Mouse (Mus musculus): ENCODE results near the gene Tgfbr3l. TPM values are rescaled to one million over a fixed set of nuclear protein-coding genes. Genes with fewer than 3 reads are reported as not detected.

The Tgfbr3l gene
- total RNA-seq, 2 experiments from 2014 or later: 5.6 to 9.0 TPM

DNA sequence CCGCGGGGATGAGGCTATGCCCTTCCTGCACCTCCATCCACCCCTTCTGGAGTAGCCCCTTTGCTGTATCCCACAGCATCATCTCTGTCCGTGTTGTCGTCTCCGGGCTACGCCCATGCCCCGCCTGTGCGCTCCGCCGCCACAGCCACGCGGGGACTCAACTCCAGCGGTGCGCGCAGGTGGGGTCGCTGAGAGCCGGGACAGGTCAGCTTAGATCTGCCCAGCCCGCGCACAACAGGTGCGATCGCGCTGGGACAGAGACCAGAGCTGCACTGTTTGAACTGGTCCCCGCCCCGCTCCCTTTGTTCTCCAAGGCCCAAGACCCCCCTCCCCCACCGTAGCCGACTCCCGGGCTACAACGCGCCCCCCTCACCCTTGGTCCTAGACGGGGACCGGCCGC, 10.7 kb downstream of the Tgfbr3l start:
- DNase-seq (ENCODE audit: low spot score in 2 of 2): peak; percentile 56 to 58
- intact Hi-C loops (cut with DNase I): loop anchor here (2.0 kb wide), 1 partner anchor 20 kb away; the partner anchor contains the start of genes Gm49320 and Map2k7

DNA sequence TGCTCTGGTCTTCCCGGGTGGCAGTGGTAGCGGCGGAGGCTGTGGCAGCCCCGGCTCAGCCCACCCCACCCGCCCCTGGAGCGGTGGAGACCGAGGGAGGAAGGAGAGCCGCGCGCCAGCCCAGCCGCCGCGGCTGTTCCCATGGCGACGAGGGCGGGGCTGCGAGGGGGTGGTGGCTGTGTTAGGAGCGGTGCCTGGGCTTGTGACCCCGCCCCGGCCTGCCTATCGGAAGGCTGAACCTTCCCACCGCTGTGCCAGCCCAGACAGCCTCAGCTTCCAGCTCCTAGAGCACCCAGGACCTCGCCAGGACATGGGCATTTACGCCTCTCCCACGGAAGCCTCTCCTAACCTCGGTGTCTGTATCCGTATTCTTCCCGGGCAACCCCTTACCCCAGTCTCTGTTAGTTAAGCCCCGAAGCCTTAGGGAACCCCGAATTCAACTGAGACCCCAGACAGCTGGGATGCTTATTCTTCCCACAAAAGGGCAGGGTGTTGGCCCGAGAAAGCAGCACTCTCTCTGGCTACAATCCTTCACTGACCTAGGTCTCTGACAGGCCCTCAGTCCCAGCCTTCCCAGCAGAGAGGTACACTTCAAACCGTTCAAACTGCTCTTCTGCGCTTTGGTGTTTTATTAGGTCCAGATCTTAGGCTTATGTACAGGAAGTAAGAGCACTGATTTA, 11.3 kb downstream of the Tgfbr3l start, which contains the start of gene Ctxn1:
TSS of gene Ctxn1 (minus strand) at position 150 of the 680 bp plus-strand sequence.
- DNase-seq (ENCODE audit: low spot score in 2 of 2): peak; percentile 90 to 93
- intact Hi-C loops (cut with DNase I): loop anchor here (2.0 kb wide), 1 partner anchor 20 kb away; the partner anchor contains the start of genes Gm49320 and Map2k7

DNA sequence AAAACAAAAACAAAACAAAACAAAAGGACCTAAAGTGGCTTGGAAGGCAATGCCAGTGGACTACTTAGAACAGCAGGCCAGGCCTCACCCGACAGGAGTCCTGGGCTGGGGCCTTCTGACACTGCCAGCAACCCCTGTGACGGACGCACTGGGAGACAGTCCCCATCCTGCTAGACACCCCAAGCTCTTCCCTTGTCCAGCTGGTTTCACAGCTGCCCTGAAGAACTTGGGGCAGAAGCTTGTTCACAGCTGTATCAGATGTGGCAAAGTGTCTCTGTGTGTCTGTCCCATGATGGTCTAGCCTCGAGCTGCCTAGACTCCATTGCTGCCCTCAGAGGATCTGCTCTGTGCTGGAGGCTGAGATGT, 11.8 kb downstream of the Tgfbr3l start:
- intact Hi-C loops (cut with DNase I): loop anchor here (2.0 kb wide), 1 partner anchor 21 kb away; the partner anchor contains the start of genes Gm49320 and Map2k7
- DNase-seq (ENCODE audit: low spot score in 2 of 2): no peak

DNA sequence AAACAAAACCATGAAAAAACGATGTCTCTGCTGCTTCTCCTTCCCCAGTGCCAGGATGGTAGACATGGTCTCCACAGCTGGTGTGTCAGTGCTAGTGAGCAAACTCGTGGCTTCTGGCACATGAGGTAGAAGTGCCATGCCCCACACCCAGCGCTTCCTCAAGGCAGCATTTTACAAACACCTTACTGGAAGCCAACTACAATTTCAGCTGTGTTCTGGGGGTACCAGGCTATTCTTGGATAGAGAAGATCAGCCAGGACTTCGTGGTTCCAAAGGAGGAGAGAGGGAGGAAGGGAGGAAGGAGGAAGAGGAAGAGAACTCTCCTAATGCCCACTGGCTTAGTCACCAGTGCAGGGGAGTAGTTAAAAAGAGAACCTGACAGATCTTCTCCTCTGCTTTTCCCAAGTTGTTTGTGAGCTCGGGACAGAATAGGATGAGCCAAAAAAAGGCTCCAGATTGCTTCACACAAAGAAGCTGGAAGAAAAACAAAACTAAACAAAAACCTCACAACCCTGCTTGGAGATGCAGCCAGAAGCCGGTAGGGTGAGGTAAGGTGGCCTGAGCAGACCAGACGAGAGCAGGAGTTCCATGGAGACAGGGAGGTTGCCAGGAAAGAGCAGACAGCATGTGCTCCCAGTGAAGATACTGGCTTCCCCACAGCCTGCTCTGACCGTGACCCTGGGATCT, 15.2 kb downstream of the Tgfbr3l start:
- DNase-seq (ENCODE audit: low spot score in 2 of 2): peak in 1 of 2 experiments; percentile 66
- intact Hi-C loops (cut with DNase I): no loop called here

DNA sequence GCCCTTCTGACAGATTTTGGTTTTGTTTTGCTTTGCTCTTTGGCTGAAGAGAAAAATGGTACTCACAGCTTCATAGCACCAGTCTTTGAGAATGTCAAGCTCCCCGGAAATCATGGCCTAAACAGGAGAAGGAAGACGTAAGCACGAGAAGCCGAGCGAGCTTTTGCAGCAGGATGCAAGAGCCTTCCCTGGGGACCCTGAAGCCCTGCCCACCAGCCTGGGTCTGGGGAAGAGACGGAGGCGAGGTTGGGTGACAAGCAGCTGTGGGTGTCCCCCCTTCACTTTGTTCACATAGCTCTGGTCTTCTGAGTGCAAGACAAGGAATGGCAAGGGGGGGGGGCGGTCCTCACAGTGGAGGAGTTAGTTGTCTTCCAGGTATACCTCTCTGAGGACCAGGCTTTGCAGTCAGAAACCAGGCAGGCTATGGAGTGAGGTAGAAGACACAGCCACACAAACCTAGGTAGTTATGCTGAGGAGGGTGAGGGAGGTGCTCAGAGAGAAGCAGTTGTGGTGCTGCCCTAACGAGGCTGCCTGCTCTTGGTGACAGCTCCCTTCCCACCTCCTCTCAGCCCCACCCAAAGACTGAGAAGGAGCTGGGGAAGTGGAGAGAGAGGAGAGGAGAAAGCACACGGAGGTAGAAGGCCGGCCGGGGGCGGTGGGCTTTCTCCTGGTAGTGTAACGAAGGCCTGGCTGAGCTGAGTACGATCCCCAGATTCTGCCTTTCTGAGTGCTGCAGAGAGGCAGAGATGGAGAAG, 17.3 kb downstream of the Tgfbr3l start:
- DNase-seq (ENCODE audit: low spot score in 2 of 2): no peak
- intact Hi-C loops (cut with DNase I): no loop called here

DNA sequence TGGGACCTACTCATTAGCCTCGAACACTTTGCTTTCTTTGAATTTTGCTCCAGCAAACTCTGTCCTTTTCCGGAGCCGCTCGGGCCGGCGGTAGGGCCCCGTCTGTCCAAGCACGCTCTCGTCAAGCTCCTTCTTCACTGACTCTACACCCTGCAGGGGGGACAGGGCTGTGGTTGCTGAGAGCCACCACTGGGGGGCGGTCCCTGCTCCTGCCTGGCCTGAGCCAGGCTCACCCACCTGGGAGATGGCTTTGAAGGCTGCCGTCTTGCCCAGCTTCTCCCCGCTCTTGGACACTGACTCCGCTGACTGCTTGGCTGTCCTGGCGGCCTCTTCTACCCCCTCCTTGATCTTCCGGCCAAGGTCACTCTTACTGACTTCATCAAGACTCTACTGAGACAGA, 19.6 kb downstream of the Tgfbr3l start:
- no peak for DNase-seq (ENCODE audit: low spot score in 2 of 2)
- intact Hi-C loops (cut with DNase I): no loop called here

DNA sequence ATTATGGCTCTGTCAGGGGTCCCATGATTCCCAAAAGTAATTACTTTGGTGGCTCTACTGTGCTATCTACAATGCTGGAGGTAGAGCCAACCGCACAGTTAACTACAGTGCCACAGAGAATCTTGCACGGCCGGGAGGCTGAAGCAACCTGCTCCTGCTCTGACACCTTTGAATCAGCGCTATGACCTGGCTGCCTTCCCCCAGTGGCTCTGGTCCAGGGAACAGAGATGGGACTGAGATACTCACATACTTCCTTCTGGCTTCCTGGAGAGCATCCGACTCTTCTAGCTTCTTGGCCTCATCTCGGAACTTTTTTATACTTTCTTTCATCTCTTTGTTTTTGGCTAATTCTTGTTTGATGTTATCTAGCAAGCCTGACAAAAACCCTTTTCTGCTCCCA, 21.6 kb downstream of the Tgfbr3l start:
- DNase-seq (ENCODE audit: low spot score in 2 of 2): no peak
- intact Hi-C loops (cut with DNase I): no loop called here

DNA sequence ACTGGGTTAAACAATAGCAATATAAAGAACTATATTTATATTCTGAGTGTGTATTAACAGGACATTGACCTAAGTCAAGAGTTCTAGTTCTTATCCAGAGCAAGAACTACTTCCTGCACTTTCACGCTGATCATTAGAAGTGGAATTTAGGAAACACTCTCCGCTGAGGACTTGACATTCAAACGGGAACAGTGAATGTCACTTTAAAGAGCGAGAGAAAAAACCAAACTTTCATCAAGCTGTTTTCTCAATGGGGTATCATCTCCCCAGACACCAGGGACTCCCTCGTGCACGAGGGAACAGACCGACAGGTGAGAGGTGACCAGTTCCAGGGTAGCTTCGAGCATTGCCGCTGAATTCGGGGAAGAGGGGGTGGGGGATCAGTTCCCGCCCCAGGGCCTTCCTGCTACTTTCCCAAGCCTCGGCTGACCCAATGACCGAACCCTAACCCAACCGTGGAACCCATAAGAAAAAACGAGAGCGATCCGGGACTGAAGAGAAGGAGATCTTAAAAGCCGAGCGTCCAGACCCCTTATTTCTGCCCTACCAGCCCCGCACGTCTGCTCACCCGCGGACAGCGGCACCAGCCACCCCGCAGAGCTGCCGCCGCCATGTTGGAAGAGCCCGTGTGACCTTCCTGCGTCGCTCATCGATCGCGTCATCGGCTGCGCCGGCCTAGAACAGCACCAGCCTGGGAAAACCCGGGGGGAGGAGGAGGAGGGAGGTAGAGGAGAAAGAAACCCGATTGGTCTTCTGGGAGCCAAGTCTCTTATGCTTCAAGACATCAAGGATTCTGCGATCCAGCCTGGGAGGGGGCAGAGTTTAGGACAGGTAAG, 27.5 kb downstream of the Tgfbr3l start, which contains the start of gene Timm44:
TSS of gene Timm44 (minus strand) at position 639 of the 836 bp plus-strand sequence.
- intact Hi-C loops (cut with DNase I): loop anchor here (5.0 kb wide), 1 partner anchor 47 kb away; no protein-coding TSS in a partner anchor
- DNase-seq (ENCODE audit: low spot score in 2 of 2): peak; percentile 97 to 98

DNA sequence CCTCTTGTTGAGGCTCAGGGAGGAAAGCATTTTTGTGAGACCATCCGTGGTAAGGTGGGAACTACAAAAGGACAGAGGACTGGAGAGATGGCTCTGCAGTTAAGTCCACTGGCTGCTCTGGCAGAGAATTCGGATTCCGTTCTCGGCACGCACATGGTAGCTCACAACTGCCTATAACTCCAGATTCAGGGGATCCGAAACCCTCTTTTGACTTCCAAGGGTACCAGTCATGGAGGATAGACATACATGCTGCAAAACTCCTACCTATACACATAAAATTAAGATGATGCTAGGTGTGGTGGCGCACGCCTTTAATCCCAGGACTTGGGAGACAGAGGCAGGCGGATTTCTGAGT, 28.1 kb downstream of the Tgfbr3l start:
- intact Hi-C loops (cut with DNase I): loop anchor here (5.0 kb wide), 1 partner anchor 46 kb away; no protein-coding TSS in a partner anchor

DNA sequence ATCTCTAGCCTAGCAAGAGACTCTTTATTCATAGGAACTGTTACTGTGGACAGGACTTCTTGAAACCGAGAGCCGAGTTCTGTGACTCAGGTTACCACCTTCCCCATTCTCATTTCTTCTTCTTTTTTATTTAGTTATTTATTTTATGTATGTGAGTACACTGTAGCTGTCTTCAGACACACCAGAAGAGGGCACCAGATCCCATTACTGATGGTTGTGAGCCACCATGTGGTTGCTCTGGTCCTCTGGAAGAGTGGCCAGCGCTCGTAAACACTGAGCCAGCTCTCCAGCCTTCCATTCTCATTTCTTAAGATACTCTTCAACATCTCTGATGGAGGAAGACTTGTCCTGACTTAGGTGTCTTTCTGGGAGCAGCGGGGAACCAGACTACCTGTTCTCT, 44.7 kb downstream of the Tgfbr3l start:
- no peak for DNase-seq (ENCODE audit: low spot score in 2 of 2)
- intact Hi-C loops (cut with DNase I): no loop called here

More for the DNA sequence above, 28.1 kb downstream of the Tgfbr3l start:
- no peak for DNase-seq (ENCODE audit: low spot score in 2 of 2)

DNA sequence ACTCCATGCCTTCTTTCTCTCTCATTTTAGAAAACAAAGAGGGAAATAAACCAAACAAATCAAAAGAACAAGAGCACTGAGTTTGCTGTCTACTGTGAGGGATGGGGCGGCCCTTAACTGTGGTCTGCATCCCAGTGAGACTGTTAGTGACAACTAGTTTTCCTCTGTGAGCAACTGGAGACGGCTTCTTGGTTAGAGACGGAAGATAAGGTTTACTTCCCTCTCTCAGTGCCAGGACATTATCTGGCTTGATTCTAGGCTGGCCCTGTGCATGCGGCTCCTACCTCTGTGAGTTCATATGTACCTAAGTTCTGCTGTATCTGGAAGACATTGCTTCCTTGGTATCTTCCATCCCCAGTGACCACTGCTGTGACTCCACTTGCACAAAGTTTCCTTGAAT, 49.8 kb downstream of the Tgfbr3l start:
- DNase-seq (ENCODE audit: low spot score in 2 of 2): no peak
- intact Hi-C loops (cut with DNase I): no loop called here

Other genes starting within 250 kb of the Tgfbr3l start
- under 1 TPM; 0.35 to 0.53 TPM for gene Cd209f, start 142.4 kb upstream of the Tgfbr3l start, total RNA-seq (2021)
- not detected for gene Cd209g, start 114.1 kb upstream of the Tgfbr3l start, total RNA-seq (2021)
- gene Evi5l, start 81.6 kb upstream of the Tgfbr3l start, total RNA-seq (2021): 100 to 1,000 TPM; 111 to 115 TPM
- 10 to 100 TPM; 42.8 to 47.5 TPM for gene Prr36, start 30.8 kb upstream of the Tgfbr3l start, total RNA-seq (2021)
- not detected for gene Lrrc8e, start 21.4 kb upstream of the Tgfbr3l start, total RNA-seq (2021)
- gene Map2k7, start 9.5 kb upstream of the Tgfbr3l start, total RNA-seq (2021): 10 to 100 TPM; 80.8 to 82.5 TPM
- gene Gm49320, start 9.3 kb upstream of the Tgfbr3l start, total RNA-seq (2021): not detected
- 10 to 100 TPM; 28.8 to 31.1 TPM for gene Snapc2, start 4.9 kb downstream of the Tgfbr3l start, total RNA-seq (2021)
- gene Ctxn1, start 11.1 kb downstream of the Tgfbr3l start, total RNA-seq (2021): 100 to 1,000 TPM; 590 to 595 TPM
- 10 to 100 TPM; 59.4 to 65.0 TPM for gene Timm44, start 27.7 kb downstream of the Tgfbr3l start, total RNA-seq (2021)
- 10 to 100 TPM; 20.9 to 26.6 TPM for gene Ccl25, start 77.0 kb downstream of the Tgfbr3l start, total RNA-seq (2021)
- gene Elavl1, start 77.2 kb downstream of the Tgfbr3l start, total RNA-seq (2021): 10 to 100 TPM; 72.2 to 72.5 TPM
- 10 to 100 TPM; 45.9 to 48.2 TPM for gene Cers4, start 244.8 kb downstream of the Tgfbr3l start, total RNA-seq (2021)

All from left cerebral cortex, postnatal 14 days (tissue).